Mouse (Mus musculus) kidney, postnatal 0 days (tissue): ENCODE results near the gene Snx27. TPM values are rescaled to one million over a fixed set of nuclear protein-coding genes. Genes with fewer than 3 reads are reported as not detected.

Experiments used
- ATAC-seq: fragments of 200-750 bp; cut with Nextera tagmentation; replicated peaks from 2 replicates; pipeline ENCODE4 v1.8.0; 2017; ENCODE audit warnings: low read depth, moderate number of reproducible peaks, moderate TSS enrichment, moderate library complexity; ENCODE audit not compliant: low FRiP score
- DNase-seq: peaks from one replicate; pipeline ENCODE4 v3.0.0-alpha.2; 2016; ENCODE audit warnings: low spot score
- H3K27ac ChIP-seq: fragments of 300-500 bp; sonication (generic); 2 replicates; pipeline ENCODE4 v1.5.1; 2014; ENCODE audit warnings: mild to moderate bottlenecking
- H3K27me3 ChIP-seq: fragments of 300-500 bp; sonication (generic); 2 replicates; pipeline ENCODE4 v1.6.1; 2014; ENCODE audit warnings: low read length, mixed read lengths; ENCODE audit not compliant: insufficient read depth
- H3K36me3 ChIP-seq: fragments of 300-500 bp; sonication (generic); 2 replicates; pipeline ENCODE4 v1.6.1; 2014; ENCODE audit warnings: low read length, mixed read lengths; ENCODE audit not compliant: insufficient read depth
- H3K4me1 ChIP-seq: fragments of 300-500 bp; sonication (generic); replicated peaks from 2 replicates; pipeline ENCODE4 v1.6.1; 2014; ENCODE audit warnings: antibody characterized with exemption, low read length, mixed read lengths; ENCODE audit not compliant: insufficient read depth
- H3K4me2 ChIP-seq: fragments of 300-500 bp; sonication (generic); 2 replicates; pipeline ENCODE4 v1.6.1; 2014; ENCODE audit warnings: mild to moderate bottlenecking, low read length, moderate library complexity, mixed read lengths
- H3K4me3 ChIP-seq: fragments of 300-500 bp; sonication (generic); replicated peaks from 2 replicates; pipeline ENCODE4 v1.5.1; 2014; ENCODE audit warnings: low read depth, low read length
- H3K9ac ChIP-seq: fragments of 300-500 bp; sonication (generic); 2 replicates; pipeline ENCODE4 v1.6.1; 2014; ENCODE audit warnings: low read depth, low read length
- H3K9me3 ChIP-seq: fragments of 300-500 bp; sonication (generic); replicated peaks from 2 replicates; pipeline ENCODE4 v1.6.1; 2016; ENCODE audit warnings: low read length, inconsistent platforms, mixed read lengths
- CTCF ChIP-seq: IDR thresholded peaks from 2 replicates; pipeline ENCODE4 v1.5.1; 2016; ENCODE audit warnings: antibody characterized with exemption, low read depth, mild to moderate bottlenecking, moderate library complexity
- WGBS: fragments of 180-500 bp; shearing (Covaris S2); extraction: QIAGEN DNeasy Blood & Tissue Kit; methylation state at CpG from one replicate; pipeline ENCODE4 v1.1.7; 2014; 5-methylcytosine and 5-hydroxymethylcytosine counted together
- polyA plus RNA-seq: library from polyadenylated mRNA; unstranded; fragments of >200 nt; fragmentation: Nextera tagmentation; extraction: Ambion mirVana; gene quantifications from 2 replicates; pipeline ENCODE4 v1.2.1, GENCODE M21; 2015

Snx27 gene
- polyA plus RNA-seq, 1 experiment from 2014 or later: 33.4 TPM

GRCm38 (mm10) chr3:94597224-94597779 lies 14.8 kb upstream of the Snx27 start:
- Histone ChIP-seq H3K4me3 (no peak overlapping the region), H3K4me1 (no peaks in the 10 kb centered on the region), H3K27ac (no peak overlapping the region), H3K36me3 (no peaks in the 10 kb centered on the region), H3K4me2 (no peak overlapping the region), H3K9me3 (no peaks in the 10 kb centered on the region), H3K27me3 (no peaks in the 10 kb centered on the region), H3K9ac (no peak overlapping the region)
- DNase-seq: no peak
- 40% methylated on average over 3 of the region's 3 CpGs for WGBS
- no peak for ATAC-seq
- TF ChIP-seq CTCF: no peak

GRCm38 (mm10) chr3:94595871-94596287 lies 13.4 kb upstream of the Snx27 start:
- no peak overlapping the region for H3K4me3 ChIP-seq
- no peaks in the 10 kb centered on the region for H3K9me3 ChIP-seq
- H3K27me3 ChIP-seq: no peaks in the 10 kb centered on the region
- ATAC-seq (no peak), DNase-seq (no peak)
- TF ChIP-seq CTCF: no peak
- 89% methylated on average over 6 of the region's 6 CpGs for WGBS
- no peak overlapping the region for H3K4me2 ChIP-seq
- no peak overlapping the region for H3K9ac ChIP-seq
- H3K4me1 ChIP-seq: no peaks in the 10 kb centered on the region
- no peak overlapping the region for H3K27ac ChIP-seq
- H3K36me3 ChIP-seq: no peaks in the 10 kb centered on the region

- TF ChIP-seq CTCF: no peak
- ATAC-seq: no peak
These were observed 8.6 kb upstream of the Snx27 start for GRCm38 (mm10) chr3:94591066-94591465.

GRCm38 (mm10) chr3:94587962-94588361 lies 5.4 kb upstream of the Snx27 start:
- Histone ChIP-seq H3K9ac (no peak overlapping the region), H3K4me2 (no peak overlapping the region), H3K9me3 (no peaks in the 10 kb centered on the region), H3K27me3 (no peaks in the 10 kb centered on the region), H3K27ac (no peak overlapping the region), H3K36me3 (no peaks in the 10 kb centered on the region), H3K4me1 (no peaks in the 10 kb centered on the region), H3K4me3 (no peak overlapping the region)
- 40% methylated on average over 5 of the region's 5 CpGs for WGBS
- no peak for TF ChIP-seq CTCF
- ATAC-seq (peak; percentile 40; the same call in 1 of the 2 replicates), DNase-seq (no peak)

More at GRCm38 (mm10) chr3:94591066-94591465, 8.6 kb upstream of the Snx27 start:
- Histone ChIP-seq H3K4me3 (no peak overlapping the region), H3K9me3 (no peaks in the 10 kb centered on the region), H3K4me1 (no peaks in the 10 kb centered on the region), H3K9ac (no peak overlapping the region), H3K4me2 (no peak overlapping the region), H3K27me3 (no peaks in the 10 kb centered on the region), H3K27ac (no peak overlapping the region), H3K36me3 (no peaks in the 10 kb centered on the region)
- WGBS: 72% methylated on average over 5 of the region's 5 CpGs
- no peak for DNase-seq

GRCm38 (mm10) chr3:94582944-94583343 lies 428 bp upstream of the Snx27 start:
- no peak overlapping the region for H3K27ac ChIP-seq
- peak overlapping the region; percentile 72; the same call in 1 of the 2 replicates for H3K4me3 ChIP-seq
- no peak for DNase-seq
- H3K4me2 ChIP-seq: no peak overlapping the region
- H3K4me1 ChIP-seq: peaks cover 11% of the 10 kb centered on the region
- no peaks in the 10 kb centered on the region for H3K36me3 ChIP-seq
- H3K9ac ChIP-seq: no peak overlapping the region
- 75% methylated on average over 7 of the region's 7 CpGs for WGBS
- ATAC-seq: no peak
- H3K9me3 ChIP-seq: no peaks in the 10 kb centered on the region
- no peaks in the 10 kb centered on the region for H3K27me3 ChIP-seq
- no peak for TF ChIP-seq CTCF

- Histone ChIP-seq H3K36me3 (no peaks in the 10 kb centered on the region), H3K9ac (peak overlapping the region; percentile 87), H3K27ac (peak overlapping the region; percentile 74), H3K4me1 (peaks cover 11% of the 10 kb centered on the region), H3K4me2 (peak overlapping the region; percentile 86), H3K9me3 (no peaks in the 10 kb centered on the region), H3K27me3 (no peaks in the 10 kb centered on the region), H3K4me3 (peak overlapping the region; percentile 72)
- TF ChIP-seq CTCF: no peak
- ATAC-seq (peak; percentile 79), DNase-seq (peak; percentile 58)
- WGBS: under 1% methylated on average over 40 of the region's 48 CpGs
These were observed 592 bp downstream of the Snx27 start for GRCm38 (mm10) chr3:94581793-94582455.
